Mouse (Mus musculus): ENCODE data around the gene Fbxo46. TPM values are rescaled to one million over a fixed set of nuclear protein-coding genes. Genes with fewer than 3 reads are reported as not detected.

Fbxo46 gene
- polyA plus RNA-seq, 1 experiment from 2014 or later = 9.2 TPM

DNA sequence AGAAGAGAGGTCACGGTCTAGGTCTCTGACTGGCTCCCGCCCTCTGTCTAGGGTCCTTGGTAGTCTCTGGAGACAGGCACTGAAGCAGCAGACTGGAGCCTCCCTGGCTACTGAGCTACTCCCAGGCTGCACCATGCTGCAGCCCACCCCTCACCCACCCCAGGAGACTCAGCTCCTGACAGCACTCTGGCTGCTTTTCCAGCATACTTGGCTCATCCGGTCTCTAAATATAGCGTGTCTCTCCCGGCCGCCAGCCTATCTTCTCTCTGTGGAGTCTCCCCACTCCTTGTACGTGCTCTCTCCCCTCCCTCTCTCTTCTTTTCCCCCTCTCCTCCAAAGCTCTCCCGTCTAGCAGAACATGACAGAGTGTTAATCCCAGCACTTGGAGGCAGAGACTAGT, 50.5 kb downstream of the Fbxo46 start:
- no peak overlapping the region for H3K4me3 ChIP-seq (ENCODE audit: low read depth, low read length)
- H3K27ac ChIP-seq (replicated peaks; ENCODE audit: low read depth, low read length) = no peak overlapping the region
- 0 out of 2 replicates have a peak, but pooled peaks have one; percentile 28 for ATAC-seq (ENCODE audit: low read depth)
- no peaks in the 10 kb centered on the region for H3K9me3 ChIP-seq (ENCODE audit: control insufficient read depth, low read length)
- peaks cover 6% of the 10 kb centered on the region for H3K27me3 ChIP-seq (replicated peaks; ENCODE audit: control insufficient read depth, insufficient read depth, low read length)
- DNase-seq (ENCODE audit: low spot score) = peak; percentile 76
- 50% methylated on average over 8 of the region's 8 CpGs for WGBS
- H3K36me3 ChIP-seq (ENCODE audit: control insufficient read depth, insufficient read depth, low read length) = no peaks in the 10 kb centered on the region
- no peak overlapping the region for H3K9ac ChIP-seq (ENCODE audit: low read depth, low read length)
- H3K4me1 ChIP-seq (ENCODE audit: control insufficient read depth, insufficient read depth, low read length) = peaks cover 11% of the 10 kb centered on the region
- no peak overlapping the region for H3K4me2 ChIP-seq (ENCODE audit: low read depth, low read length)

DNA sequence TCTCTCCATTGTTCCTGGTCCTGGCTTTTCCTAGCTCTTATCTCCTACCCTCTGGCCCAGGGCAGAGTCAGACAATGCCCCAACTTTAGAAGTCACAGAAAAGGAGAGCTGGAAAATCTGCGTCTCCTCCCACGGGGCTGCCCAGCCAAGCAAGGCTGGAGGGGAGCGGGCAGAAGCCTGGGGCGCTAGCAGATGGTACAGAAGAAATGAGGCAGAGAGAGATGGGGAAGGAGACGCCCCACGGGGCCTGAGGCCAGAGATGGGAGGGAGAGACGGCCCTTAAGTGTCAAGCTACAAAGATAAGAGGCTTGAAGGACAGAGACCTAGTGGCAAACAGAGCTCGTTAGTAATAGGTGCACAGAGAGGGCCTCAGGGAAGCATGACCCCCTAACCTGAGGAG, 52.2 kb downstream of the Fbxo46 start:
- DNase-seq (ENCODE audit: low spot score) (no peak), ATAC-seq (ENCODE audit: low read depth) (no peak)
- no peak overlapping the region; the same call in 1 of the 2 replicates for H3K4me2 ChIP-seq (ENCODE audit: low read depth, low read length)
- WGBS = 44% methylated on average over 8 of the region's 8 CpGs
- peak overlapping the region; percentile 28 for H3K27ac ChIP-seq (replicated peaks; ENCODE audit: low read depth, low read length)
- no peaks in the 10 kb centered on the region for H3K36me3 ChIP-seq (ENCODE audit: control insufficient read depth, insufficient read depth, low read length)
- peaks cover 10% of the 10 kb centered on the region; the same call in 1 of the 2 replicates for H3K4me1 ChIP-seq (ENCODE audit: control insufficient read depth, insufficient read depth, low read length)
- H3K9me3 ChIP-seq (ENCODE audit: control insufficient read depth, low read length) = no peaks in the 10 kb centered on the region
- no peak overlapping the region; the same call in 1 of the 2 replicates for H3K9ac ChIP-seq (ENCODE audit: low read depth, low read length)
- H3K27me3 ChIP-seq (replicated peaks; ENCODE audit: control insufficient read depth, insufficient read depth, low read length) = peaks cover 21% of the 10 kb centered on the region
- no peak overlapping the region for H3K4me3 ChIP-seq (ENCODE audit: low read depth, low read length)

DNA sequence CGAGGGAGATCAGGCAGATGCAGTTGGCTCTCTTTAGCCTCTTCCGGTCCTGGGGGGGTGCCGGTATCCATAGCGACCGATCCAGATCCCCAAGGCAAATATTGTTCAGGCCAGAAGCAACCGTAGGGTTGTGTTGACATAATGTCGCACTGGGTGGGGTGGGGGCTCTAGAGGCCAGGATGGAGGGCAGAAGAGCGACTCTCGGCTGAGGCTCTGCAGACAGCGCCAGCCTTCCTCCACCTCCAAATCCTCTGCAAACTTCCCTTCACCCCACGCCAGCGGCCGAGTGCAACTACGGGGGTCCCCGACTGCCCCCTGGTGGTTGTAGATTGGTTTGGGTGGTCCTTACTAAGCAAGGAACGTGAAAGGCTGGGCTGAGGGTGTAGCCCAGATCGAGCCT, 53.2 kb downstream of the Fbxo46 start:
- ATAC-seq (ENCODE audit: low read depth) = peak; percentile 60
- WGBS = 3% methylated on average over 16 of the region's 17 CpGs
- H3K27me3 ChIP-seq (replicated peaks; ENCODE audit: control insufficient read depth, insufficient read depth, low read length) = peaks cover 31% of the 10 kb centered on the region

DNA sequence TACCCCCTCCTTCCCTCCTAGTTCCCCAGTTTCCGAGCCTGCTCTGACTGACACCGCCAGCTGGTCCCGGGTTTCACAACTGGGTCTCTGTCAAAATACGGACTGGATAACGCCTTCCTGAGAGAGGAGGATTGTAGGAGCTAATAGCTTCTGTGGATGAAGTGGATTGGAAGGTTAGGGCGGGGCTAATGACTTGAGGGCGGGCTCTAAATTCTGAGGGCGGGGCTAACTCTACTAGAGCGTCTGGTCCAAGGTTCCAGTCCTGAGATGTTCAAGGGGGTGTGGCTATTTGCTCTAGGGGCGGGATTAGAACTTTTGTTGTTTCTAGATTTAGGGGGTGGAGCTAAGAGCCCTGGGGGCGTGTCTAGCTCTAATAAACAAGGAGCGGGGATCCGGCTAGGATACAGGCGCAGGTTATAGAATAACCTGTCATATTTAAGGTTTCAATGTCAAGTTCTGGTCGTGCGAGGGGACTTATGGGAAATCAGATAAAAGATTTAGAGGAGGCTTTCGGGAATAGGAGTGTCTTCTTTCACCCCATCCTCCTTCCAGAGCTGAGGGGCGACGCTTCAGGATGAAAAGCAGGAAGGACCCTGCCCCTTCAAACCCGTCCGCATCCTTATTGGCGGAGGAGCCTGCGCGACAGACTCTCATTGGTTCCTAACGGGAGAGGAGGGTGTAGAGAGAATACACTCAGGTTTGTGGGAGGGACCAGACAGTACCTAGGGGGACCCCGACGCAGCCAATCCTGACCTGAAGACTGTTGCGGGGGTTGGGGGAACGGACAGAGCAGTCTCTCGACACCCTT, 56.3 kb downstream of the Fbxo46 start, which contains the start of gene Eml2:
Eml2 (plus strand) TSS at position 714 of the 808 bp plus-strand sequence.
- peaks cover 59% of the 10 kb centered on the region for H3K27me3 ChIP-seq (replicated peaks; ENCODE audit: control insufficient read depth, insufficient read depth, low read length)
- peaks cover 10% of the 10 kb centered on the region; the same call in 1 of the 2 replicates for H3K4me1 ChIP-seq (ENCODE audit: control insufficient read depth, insufficient read depth, low read length)
- DNase-seq (ENCODE audit: low spot score) (peak; percentile 64), ATAC-seq (ENCODE audit: low read depth) (peak; percentile 80; the same call in 1 of the 2 replicates)
- 2% methylated on average over 25 of the region's 30 CpGs for WGBS
- peak within 1 kb of the TSS; percentile 30 for H3K4me3 ChIP-seq (ENCODE audit: low read depth, low read length)
- peak within 1 kb of the TSS; percentile 26; the same call in 1 of the 2 replicates for H3K9ac ChIP-seq (ENCODE audit: low read depth, low read length)
- peak within 1 kb of the TSS; percentile 39 for H3K4me2 ChIP-seq (ENCODE audit: low read depth, low read length)
- H3K27ac ChIP-seq (replicated peaks; ENCODE audit: low read depth, low read length) = no peak within 1 kb of the TSS
- no peaks in the 10 kb centered on the region for H3K36me3 ChIP-seq (ENCODE audit: control insufficient read depth, insufficient read depth, low read length)
- H3K9me3 ChIP-seq (ENCODE audit: control insufficient read depth, low read length) = no peaks in the 10 kb centered on the region

More for the DNA sequence above, 53.2 kb downstream of the Fbxo46 start:
- Histone ChIP-seq H3K4me1 (ENCODE audit: control insufficient read depth, insufficient read depth, low read length) (peaks cover 10% of the 10 kb centered on the region; the same call in 1 of the 2 replicates), H3K27ac (replicated peaks; ENCODE audit: low read depth, low read length) (0 out of 2 replicates have a peak overlapping the region, but pooled peaks have one; percentile 24), H3K4me2 (ENCODE audit: low read depth, low read length) (peak overlapping the region; percentile 62), H3K9ac (ENCODE audit: low read depth, low read length) (peak overlapping the region; percentile 54), H3K4me3 (ENCODE audit: low read depth, low read length) (peak overlapping the region; percentile 34), H3K36me3 (ENCODE audit: control insufficient read depth, insufficient read depth, low read length) (no peaks in the 10 kb centered on the region), H3K9me3 (ENCODE audit: control insufficient read depth, low read length) (no peaks in the 10 kb centered on the region)
- DNase-seq (ENCODE audit: low spot score) = peak; percentile 92

- Histone ChIP-seq H3K4me1 (ENCODE audit: control insufficient read depth, insufficient read depth, low read length) (peaks cover 13% of the 10 kb centered on the region; the same call in 1 of the 2 replicates), H3K27ac (replicated peaks; ENCODE audit: low read depth, low read length) (no peak overlapping the region), H3K27me3 (replicated peaks; ENCODE audit: control insufficient read depth, insufficient read depth, low read length) (peaks cover 59% of the 10 kb centered on the region), H3K36me3 (ENCODE audit: control insufficient read depth, insufficient read depth, low read length) (no peaks in the 10 kb centered on the region), H3K9ac (ENCODE audit: low read depth, low read length) (peak overlapping the region; percentile 26; the same call in 1 of the 2 replicates), H3K4me3 (ENCODE audit: low read depth, low read length) (peak overlapping the region; percentile 30), H3K4me2 (ENCODE audit: low read depth, low read length) (peak overlapping the region; percentile 39), H3K9me3 (ENCODE audit: control insufficient read depth, low read length) (no peaks in the 10 kb centered on the region)
- ATAC-seq (ENCODE audit: low read depth) = no peak
- no peak for DNase-seq (ENCODE audit: low spot score)
- WGBS = 5% methylated on average over 18 of the region's 21 CpGs
These were observed 56.9 kb downstream of the Fbxo46 start for GRCm38 (mm10) chr7:19176516-19176947.

DNA sequence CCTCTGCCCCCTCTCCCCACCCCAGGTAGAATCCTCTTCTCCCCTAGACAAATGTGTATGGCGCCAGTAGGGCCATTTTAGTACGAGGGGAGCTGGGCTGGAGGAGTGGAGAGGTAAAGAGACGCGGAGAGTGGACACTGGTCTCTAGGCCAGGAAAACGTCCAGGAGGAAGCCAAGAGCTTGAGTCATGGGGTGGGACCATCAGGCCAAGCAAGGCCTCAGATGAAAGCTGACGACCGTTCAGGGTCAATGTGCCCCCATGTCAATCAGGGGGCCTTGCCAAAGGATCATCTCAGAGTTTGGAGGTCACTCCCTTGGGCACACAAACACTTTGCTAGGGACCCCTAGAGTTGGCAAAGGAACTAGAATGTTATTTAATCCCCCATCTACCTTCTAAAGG, 57.6 kb downstream of the Fbxo46 start:
- Histone ChIP-seq H3K4me2 (ENCODE audit: low read depth, low read length) (no peak overlapping the region), H3K9me3 (ENCODE audit: control insufficient read depth, low read length) (no peaks in the 10 kb centered on the region), H3K27ac (replicated peaks; ENCODE audit: low read depth, low read length) (no peak overlapping the region), H3K9ac (ENCODE audit: low read depth, low read length) (no peak overlapping the region), H3K27me3 (replicated peaks; ENCODE audit: control insufficient read depth, insufficient read depth, low read length) (peaks cover 59% of the 10 kb centered on the region), H3K36me3 (ENCODE audit: control insufficient read depth, insufficient read depth, low read length) (no peaks in the 10 kb centered on the region), H3K4me1 (ENCODE audit: control insufficient read depth, insufficient read depth, low read length) (peaks cover 12% of the 10 kb centered on the region; the same call in 1 of the 2 replicates), H3K4me3 (ENCODE audit: low read depth, low read length) (no peak overlapping the region)
- WGBS = 70% methylated on average over 7 of the region's 7 CpGs
- no peak for ATAC-seq (ENCODE audit: low read depth)
- DNase-seq (ENCODE audit: low spot score) = no peak

- H3K9me3 ChIP-seq (ENCODE audit: control insufficient read depth, low read length) = no peaks in the 10 kb centered on the region
- peak overlapping the region; percentile 26; the same call in 1 of the 2 replicates for H3K4me3 ChIP-seq (ENCODE audit: low read depth, low read length)
- no peaks in the 10 kb centered on the region for H3K36me3 ChIP-seq (ENCODE audit: control insufficient read depth, insufficient read depth, low read length)
- 0 out of 2 replicates have a peak, but pooled peaks cover 6% of the 10 kb centered on the region for H3K4me1 ChIP-seq (ENCODE audit: control insufficient read depth, insufficient read depth, low read length)
- no peak for DNase-seq (ENCODE audit: low spot score)
- no peak for ATAC-seq (ENCODE audit: low read depth)
- H3K4me2 ChIP-seq (ENCODE audit: low read depth, low read length) = peak overlapping the region; percentile 18; the same call in 1 of the 2 replicates
- WGBS = 15% methylated on average over 17 of the region's 18 CpGs
- H3K27me3 ChIP-seq (replicated peaks; ENCODE audit: control insufficient read depth, insufficient read depth, low read length) = peaks cover 59% of the 10 kb centered on the region
- no peak overlapping the region for H3K9ac ChIP-seq (ENCODE audit: low read depth, low read length)
- no peak overlapping the region for H3K27ac ChIP-seq (replicated peaks; ENCODE audit: low read depth, low read length)
These were observed 58.4 kb downstream of the Fbxo46 start for GRCm38 (mm10) chr7:19178035-19178434.

- peak; percentile 53 for DNase-seq (ENCODE audit: low spot score)
- Histone ChIP-seq H3K27me3 (replicated peaks; ENCODE audit: control insufficient read depth, insufficient read depth, low read length) (peaks cover 55% of the 10 kb centered on the region), H3K27ac (replicated peaks; ENCODE audit: low read depth, low read length) (no peak overlapping the region), H3K4me1 (ENCODE audit: control insufficient read depth, insufficient read depth, low read length) (0 out of 2 replicates have a peak, but pooled peaks cover 6% of the 10 kb centered on the region), H3K36me3 (ENCODE audit: control insufficient read depth, insufficient read depth, low read length) (peaks cover 2% of the 10 kb centered on the region; the same call in 1 of the 2 replicates), H3K9me3 (ENCODE audit: control insufficient read depth, low read length) (no peaks in the 10 kb centered on the region), H3K4me3 (ENCODE audit: low read depth, low read length) (peak overlapping the region; percentile 26), H3K4me2 (ENCODE audit: low read depth, low read length) (peak overlapping the region; percentile 51), H3K9ac (ENCODE audit: low read depth, low read length) (no peak overlapping the region)
- ATAC-seq (ENCODE audit: low read depth) = no peak
- 5% methylated on average over 25 of the region's 27 CpGs for WGBS
These were observed 58.9 kb downstream of the Fbxo46 start for GRCm38 (mm10) chr7:19178443-19179092.
